Mouse (Mus musculus) G1E-ER4 (cell line): ENCODE data around the gene Gpr108. TPM values are rescaled to one million over a fixed set of nuclear protein-coding genes. Genes with fewer than 3 reads are reported as not detected.

Source experiments
- GATA1 ChIP-seq: IDR thresholded peaks from one replicate; pipeline ENCODE4 v1.8.0; 2012; ENCODE audit warnings: low read length, inconsistent platforms
- polyA plus RNA-seq: library from polyadenylated mRNA; stranded (reverse); fragments of >175 nt; gene quantifications from 2 replicates; pipeline ENCODE4 v1.2.3, GENCODE M21; 2012

The Gpr108 gene
- polyA plus RNA-seq, 1 experiment = 15.2 TPM

DNA sequence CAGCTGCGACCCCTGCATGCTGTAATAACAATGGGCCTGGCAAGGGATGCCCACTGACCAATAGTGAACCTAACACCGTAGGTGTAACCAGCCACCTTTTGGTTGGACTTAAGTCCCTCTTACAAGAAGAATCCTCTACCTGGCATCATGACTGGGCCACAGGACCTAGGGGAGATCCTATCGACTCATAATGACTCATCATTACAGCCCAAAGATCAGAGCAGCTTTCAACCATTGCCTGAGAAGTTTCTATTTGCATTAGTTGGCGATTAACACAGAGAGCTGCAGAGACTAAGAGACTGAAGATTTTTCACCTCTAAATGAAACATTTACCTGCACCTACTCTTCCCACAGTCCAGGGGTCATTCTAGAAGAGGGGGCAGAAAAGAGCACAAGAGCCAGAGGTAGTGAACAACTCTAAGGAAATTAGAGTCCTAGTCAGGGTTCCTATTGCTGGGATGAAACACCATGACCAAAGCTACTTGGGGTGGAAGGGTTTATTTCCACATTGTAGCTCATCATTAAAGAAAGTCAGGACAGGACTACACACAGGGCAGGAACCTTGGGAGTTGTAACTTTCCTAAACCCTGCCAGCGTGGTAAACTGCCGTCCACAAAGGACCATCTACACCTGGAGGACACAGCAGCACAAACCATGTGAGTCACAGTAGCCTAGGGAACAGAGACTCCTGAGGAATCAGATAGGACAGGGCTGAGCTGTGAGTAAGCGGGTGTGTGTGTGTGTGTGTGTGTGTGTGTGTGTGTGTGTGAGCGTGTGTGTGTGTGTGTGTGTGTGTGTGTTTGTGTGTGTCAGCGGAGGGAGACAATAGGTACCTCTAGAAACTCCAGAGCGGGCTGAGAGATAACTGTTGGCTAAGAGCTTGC is 46.2 kb downstream of the Gpr108 start:
- no peak for TF ChIP-seq GATA1

DNA sequence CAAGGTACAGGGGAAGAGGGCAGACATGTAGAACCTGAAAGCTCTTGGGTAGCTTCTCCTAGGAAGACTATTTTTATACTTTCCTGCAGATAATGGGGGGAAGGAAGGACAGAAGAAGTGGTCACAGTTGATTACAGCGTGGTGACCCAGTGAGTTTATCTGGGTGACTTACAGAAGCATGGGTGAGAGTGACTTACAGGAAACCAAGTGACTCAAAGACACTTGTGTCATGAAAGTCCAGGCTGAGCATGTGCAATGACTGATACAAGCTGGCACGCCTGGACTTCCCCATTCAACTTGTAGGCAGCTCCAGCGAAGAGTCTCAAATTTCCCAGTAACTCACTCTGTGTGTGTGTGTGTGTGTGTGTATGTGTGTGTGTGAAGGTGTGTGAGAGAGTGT is 50.0 kb downstream of the Gpr108 start:
- no peak for TF ChIP-seq GATA1

DNA sequence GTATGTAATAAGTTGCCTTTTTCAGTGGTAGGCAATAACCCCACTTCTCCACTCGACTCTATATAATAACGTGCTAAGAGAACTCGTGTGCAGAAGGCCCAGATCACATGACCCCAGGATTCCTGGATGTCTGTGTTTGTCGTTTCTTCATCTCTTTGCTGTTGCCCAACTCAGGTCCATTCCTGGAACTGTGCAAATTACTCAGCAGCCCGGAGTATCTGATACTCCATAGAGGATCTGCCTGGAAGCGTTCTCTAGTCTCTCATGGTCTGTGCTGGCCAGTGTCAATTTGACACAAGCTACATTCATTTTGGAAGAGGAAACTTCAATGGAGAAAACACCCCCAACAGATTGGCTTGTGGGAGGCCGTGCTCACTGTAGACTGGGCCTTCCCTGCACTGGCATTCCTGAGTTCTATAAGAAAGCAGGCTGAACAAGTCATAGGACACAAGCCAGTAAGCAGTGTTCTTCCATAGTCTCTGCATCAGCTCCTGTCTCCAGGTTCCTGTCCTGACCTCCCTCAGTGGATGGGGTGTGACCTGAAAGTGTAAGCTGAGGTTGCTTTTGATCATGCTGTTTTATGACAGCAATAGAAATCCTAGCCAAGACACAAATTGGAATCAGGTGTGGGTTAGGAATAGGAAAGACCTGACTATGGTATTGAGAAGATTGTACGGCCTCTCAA is 52.8 kb downstream of the Gpr108 start:
- no peak for TF ChIP-seq GATA1

DNA sequence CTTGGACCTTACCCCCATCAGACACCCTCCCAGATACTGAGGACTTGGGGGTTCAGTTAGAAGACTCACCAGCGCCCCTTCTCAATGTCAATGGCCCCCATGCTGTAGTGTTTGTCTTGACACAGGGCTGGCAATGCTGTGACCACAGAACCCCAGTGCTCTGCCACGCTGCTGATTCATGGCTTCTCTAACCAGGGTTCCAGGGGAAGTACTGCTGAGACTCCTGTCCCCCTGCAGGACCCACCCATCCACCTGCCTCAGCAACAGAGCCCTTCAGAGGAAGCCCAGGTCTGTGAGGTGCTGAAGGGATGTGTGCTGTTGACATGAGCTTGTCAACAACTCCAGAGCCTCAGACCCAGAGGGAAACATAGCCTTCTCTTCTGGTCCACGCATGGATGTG is 53.5 kb downstream of the Gpr108 start:
- TF ChIP-seq GATA1 = no peak

DNA sequence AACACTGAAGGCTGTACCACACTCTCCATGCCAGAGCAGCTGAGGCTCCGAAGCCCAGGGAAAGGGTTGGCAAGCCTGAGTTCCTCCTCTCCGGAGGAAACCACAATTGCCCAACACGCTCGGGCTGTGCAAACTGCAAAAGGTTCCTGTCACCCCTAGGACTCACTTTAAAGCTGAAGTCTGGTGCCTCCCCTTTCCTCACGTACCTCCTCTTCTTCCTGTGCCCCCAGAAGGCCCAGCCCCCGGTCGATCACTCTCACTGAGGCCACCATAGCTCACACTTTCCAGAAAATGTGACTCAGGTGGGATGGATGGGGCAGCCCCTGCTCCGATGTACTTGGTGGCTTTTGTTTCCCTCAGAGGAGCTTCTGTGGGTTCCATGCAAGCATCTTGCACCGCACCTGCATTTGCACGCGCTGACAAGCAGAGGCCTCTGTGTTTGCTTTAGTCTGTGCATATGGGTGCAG is 54.2 kb downstream of the Gpr108 start, which contains the start of gene Tnfsf14:
Gene Tnfsf14 (minus strand): TSS at position 137 of the 467 bp plus-strand sequence.
- TF ChIP-seq GATA1 = no peak

DNA sequence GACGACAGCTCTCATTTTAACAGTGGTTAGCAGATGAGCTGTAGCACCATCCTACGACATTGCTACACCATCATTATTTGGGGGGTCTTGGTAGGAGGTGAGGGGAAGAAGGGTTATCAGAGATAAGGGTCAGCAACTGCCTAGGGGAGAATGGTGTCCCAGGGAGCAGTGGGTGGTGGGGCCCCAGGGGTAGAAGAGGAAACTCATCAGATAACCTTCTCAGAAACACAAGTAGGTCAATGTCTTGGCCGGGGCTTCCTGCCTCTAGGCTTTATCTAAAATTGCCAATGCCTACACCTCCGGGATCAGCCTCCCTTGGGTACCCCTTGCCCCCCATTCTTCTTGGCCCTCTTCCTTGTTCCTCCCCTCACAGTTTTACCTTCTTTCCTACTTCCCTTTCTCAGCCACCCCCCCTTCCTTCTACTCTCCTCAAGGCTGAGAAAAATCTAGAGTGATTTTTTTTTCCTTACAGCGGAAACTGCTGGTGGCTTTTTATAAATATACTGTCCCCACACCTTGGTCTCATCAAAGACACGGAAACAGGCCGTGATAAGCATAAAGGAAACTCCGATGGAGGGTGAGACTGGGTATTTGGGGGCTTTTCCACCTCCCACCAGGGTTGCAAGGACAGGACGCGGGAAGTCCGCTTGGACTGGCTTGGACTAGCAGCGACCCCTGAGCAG is 59.6 kb downstream of the Gpr108 start:
- no peak for TF ChIP-seq GATA1

DNA sequence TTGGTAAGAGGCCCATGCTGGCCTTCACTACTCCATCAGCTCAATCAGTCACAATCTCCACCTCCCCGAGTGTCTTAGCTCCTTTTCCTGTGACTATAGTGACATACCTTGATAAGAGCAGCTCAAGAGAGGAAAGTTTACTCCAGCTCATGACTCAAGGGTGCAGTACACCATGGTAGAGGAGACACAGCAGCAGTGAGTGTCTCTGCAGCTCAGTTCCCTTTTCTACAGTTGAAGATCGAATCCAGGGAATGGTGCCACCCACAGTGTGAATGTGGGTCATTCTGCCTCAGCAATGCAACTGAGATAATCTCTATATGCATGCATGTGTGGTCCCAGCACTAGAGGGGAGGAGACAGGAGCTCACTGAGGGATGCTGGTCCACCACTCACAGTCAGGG is 62.6 kb downstream of the Gpr108 start:
- TF ChIP-seq GATA1 = no peak

Other genes starting within 250 kb of the Gpr108 start
- gene Pspn, start 248.4 kb downstream of the Gpr108 start, polyA plus RNA-seq = not detected in 2 replicates
- gene Gtf2f1, start 237.2 kb downstream of the Gpr108 start, polyA plus RNA-seq = 210 and 212 TPM in 2 replicates
- 0.04 TPM in 1 of 2 replicates, not detected in the other for gene Gm17949, start 237.0 kb downstream of the Gpr108 start, polyA plus RNA-seq
- 202 and 209 TPM in 2 replicates for gene Khsrp, start 216.9 kb downstream of the Gpr108 start, polyA plus RNA-seq
- not detected in 2 replicates for gene Slc25a41, start 206.8 kb downstream of the Gpr108 start, polyA plus RNA-seq
- 0.12 and 0.19 TPM in 2 replicates for gene Crb3, start 189.3 kb downstream of the Gpr108 start, polyA plus RNA-seq
- gene Slc25a23, start 188.6 kb downstream of the Gpr108 start, polyA plus RNA-seq = 22.4 and 24.4 TPM in 2 replicates
- gene Dennd1c, start 169.9 kb downstream of the Gpr108 start, polyA plus RNA-seq = 4.7 and 5.7 TPM in 2 replicates
- not detected in 2 replicates for gene Tubb4a, start 160.7 kb downstream of the Gpr108 start, polyA plus RNA-seq
- gene Tnfsf9, start 143.1 kb downstream of the Gpr108 start, polyA plus RNA-seq = 1.8 and 2.5 TPM in 2 replicates
- gene Cd70, start 98.7 kb downstream of the Gpr108 start, polyA plus RNA-seq = not detected in 2 replicates
- not detected in 2 replicates for gene Tnfsf14, start 54.3 kb downstream of the Gpr108 start, polyA plus RNA-seq
- gene C3, start 20.3 kb downstream of the Gpr108 start, polyA plus RNA-seq = not detected in 2 replicates
- 13.9 and 14.8 TPM in 2 replicates for gene Trip10, start 1.0 kb upstream of the Gpr108 start, polyA plus RNA-seq
- 38.8 and 39.8 TPM in 2 replicates for gene Vav1, start 30.7 kb upstream of the Gpr108 start, polyA plus RNA-seq
- not detected in 2 replicates for gene Adgre1, start 110.2 kb upstream of the Gpr108 start, polyA plus RNA-seq